Mouse (Mus musculus) inflammation-experienced regulatory T-cells, adult 6 months (primary cell): ENCODE results near the gene Tgfb3. TPM values are rescaled to one million over a fixed set of nuclear protein-coding genes. Genes with fewer than 3 reads are reported as not detected.

ENCODE experiments used
- ATAC-seq: one replicate; pipeline ENCODE4 v1.8.0; 2017
- polyA plus RNA-seq, 3 experiments: library from polyadenylated mRNA; unstranded; fragments of 100-300 nt; shearing (Covaris generic); gene quantifications; one replicate each; pipeline ENCODE4 v1.2.1; 2017

Gene Tgfb3
- polyA plus RNA-seq, 3 experiments from 2014 or later, result 0.38 to 3.5 (median 0.62) TPM

DNA sequence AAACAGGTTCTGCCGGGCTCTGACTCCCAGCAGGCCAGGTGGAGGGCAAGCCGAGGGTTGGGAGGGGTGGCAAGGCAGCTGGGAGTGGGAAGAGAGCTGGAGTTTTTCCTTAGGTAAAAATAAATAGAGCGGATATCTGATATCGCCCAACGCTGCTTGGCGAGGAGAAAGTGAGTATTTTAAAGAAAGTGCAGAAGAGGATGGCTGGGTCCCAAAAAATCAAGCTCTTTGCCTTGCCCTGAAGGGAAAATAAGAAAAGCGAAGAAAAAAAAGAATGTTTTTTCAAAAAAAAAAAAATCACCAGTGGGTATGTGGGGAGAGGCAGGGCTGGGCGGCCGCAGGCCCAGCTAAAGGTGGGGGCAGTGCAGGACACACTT lies 677 bp downstream of the Tgfb3 start:
- no peak for ATAC-seq

DNA sequence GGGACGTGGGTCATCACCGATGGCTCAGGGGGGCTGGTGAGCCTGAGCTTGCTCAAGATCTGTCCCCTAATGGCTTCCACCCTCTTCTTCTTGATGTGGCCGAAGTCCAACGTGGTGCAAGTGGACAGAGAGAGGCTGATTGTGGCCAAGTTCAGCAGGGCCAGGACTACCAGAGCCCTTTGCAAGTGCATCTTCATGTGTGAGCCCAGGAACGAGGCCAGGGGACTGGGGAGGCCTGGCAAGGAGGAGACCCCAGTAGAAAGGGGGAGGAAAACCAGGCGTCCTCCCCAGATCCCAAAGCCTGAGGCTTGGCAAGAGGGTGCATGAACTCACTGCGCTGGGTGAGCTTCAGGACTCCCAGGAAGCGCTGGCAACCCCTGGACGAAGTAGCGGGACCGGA lies 1.1 kb downstream of the Tgfb3 start:
- no peak for ATAC-seq

DNA sequence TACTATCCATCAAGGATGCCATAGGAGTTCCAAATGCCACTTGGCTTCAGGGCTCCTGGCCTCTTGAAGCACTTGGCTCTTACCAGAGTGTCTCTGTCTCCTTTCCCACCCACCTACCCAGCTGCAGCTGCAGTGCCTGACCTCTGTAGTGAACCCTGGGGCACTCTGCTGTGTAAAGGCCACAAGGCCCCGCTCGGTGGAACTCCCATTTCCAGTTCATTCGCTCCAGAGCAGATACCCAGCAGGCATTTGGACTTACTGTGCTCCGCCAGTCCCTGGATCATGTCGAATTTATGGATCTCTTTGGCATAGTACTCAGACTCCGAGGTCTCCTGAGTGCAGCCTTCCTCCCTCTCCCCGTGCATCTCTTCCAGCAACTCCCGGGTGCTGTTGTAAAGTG lies 1.5 kb downstream of the Tgfb3 start:
- no peak for ATAC-seq

DNA sequence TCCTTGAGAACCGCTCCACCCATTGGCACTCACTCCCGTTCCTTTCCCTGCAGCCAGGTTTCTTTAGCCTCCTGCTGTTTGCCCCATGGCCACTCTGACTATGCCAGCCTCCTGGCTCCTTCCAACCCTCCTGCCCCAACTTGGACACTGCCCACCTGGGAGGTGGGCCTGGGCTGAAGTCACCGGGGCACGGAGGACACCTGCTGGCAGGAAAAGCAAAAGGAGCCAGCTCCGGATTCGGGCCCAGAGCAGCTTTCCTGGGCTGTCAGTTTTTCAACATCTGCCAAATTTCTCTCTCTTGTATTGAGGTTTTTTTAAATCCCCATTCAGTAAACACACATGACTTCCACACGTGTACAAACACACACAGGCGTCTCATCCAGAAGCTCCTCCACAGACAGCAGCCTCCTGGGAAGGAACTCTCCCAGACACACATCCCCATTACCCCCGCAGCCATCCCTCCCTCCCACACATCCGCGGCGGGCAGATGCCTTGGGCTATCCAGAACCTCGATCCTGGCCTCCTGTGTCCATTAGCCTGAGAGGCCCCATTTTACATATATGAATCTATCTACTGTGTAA lies 2.4 kb downstream of the Tgfb3 start:
- ATAC-seq, result no peak

DNA sequence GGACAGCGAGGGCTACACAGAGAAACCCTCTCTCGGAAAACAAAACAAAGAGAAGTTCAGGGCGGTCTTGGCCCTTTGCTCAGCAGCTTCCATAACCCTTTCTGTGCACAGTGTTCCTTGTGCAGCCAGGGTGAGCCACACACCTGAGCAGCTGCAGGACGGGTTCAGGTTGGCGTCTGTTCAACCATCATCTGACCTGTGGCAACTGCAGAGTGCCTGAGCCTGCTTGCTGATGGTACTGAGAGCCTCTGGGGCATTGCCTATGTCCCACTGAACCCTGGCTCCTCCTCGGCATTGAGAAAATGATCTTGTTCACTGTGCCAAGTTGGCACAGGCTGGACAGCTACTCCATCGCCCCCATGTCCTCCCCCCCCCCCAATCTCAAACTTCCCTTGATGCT lies 3.5 kb downstream of the Tgfb3 start:
- no peak for ATAC-seq

DNA sequence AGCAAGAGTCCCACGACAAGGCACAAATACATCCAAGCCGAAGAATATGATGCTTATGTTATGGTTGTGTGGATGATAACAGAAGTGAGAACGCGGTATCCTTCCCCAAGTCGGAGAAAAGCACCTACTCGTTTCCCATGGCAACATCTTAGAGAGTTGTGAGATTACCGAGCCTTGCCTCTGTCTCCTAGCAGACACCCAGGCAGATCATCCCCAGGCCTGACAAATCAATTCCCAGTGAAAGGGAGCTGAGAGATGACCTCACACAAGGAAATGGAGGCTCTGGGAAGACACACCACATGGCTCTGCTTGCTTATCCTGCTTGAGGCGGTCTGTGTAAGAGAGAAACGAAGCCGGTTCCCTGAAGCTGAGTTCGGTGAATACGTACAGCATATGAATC lies 4.2 kb downstream of the Tgfb3 start:
- ATAC-seq, result no peak

DNA sequence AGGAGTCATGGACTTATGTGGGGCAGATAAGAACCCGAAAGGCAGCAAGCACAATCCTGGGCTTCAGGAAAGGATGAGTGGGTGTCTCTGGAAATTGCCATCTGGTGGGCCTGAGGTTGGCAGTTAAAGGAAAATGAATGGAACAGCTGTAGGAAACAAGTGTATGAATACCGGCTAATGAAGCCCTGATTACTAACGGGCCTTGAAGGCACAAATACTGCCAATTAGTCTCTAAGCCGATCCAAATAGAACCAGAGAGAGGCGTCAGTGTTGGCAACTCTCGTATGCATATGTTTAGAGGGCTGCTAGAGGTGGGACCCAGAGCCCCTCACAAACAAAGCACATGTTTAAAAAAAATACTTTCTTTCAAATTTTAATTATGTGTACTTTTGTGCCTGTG lies 7.4 kb downstream of the Tgfb3 start:
- no peak for ATAC-seq

DNA sequence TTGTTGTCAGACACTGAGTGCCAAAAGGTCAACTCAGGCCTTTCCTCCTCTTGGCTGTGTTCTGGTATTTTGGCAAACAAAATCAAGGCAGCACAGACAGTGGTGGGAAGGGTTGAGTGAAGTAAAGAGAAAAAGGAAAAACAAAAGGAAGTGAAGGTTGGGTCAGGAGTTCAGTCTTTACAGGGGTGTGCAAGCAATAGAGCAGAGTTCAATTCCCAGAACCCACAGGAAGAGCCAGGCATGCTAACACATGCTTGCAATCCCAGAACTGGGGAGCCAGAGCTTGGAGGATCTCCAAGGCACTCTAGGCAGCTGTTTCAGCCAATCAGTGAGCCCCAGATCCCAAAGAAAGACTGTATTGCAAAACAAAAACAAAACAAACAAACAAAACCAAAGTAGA lies 14.0 kb downstream of the Tgfb3 start:
- no peak for ATAC-seq

DNA sequence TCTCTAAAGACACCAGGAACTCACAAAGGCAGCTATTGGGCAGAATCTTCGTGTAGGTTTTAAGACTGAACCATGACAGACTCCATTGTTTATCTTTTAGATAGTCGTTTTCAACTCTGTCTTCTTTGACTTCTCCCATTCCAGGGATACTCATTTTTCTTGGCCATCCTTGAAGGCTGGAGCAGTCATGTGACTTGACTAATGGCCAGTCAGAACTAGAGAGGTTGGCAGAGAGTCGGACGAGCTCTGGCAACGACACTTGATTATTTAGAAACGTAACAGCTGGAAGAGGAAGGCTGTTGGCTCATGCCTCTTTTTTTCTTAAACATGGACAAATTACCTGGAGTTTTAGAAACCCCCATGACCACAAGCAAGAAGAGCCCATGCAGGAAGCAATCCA lies 19.5 kb downstream of the Tgfb3 start:
- no peak for ATAC-seq

DNA sequence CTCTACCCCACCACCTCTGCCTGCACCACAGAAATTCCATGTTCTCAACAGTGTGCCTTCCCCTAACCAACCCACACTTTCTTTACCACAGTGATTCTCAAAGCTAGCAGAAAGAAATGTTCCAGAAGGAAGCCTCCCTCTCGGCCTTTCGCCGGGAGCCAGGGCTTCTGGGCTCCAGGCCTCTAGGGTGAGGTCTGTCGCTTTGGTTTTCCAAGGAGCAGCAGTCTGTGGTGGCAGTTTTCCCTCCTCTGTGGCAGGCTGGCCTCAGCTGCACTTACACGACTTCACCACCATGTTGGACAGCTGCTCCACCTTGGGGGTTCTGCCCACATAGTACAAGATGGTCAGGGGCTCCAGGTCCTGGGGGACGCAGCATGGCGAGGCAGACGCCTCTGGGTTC lies 21.3 kb downstream of the Tgfb3 start:
- ATAC-seq, result no peak

DNA sequence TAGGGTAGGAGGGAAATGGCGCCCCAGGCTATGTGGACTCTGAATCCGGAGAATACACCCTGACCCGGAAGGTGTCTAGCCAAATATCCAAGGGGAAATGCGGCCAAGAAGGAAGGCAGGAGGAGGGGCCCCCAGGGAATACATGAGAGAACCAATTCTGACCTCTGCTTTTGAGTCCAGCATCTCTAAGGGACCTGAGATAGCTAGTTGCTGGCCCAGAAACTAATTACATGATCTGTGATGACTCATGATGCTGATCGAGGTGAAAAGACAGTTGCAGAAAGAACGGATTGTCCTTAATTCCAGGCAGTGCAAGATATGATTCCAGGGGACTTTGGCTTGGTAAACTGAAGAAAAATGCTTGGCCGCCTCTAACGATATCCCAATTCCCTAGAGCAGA lies 21.9 kb downstream of the Tgfb3 start:
- no peak for ATAC-seq

DNA sequence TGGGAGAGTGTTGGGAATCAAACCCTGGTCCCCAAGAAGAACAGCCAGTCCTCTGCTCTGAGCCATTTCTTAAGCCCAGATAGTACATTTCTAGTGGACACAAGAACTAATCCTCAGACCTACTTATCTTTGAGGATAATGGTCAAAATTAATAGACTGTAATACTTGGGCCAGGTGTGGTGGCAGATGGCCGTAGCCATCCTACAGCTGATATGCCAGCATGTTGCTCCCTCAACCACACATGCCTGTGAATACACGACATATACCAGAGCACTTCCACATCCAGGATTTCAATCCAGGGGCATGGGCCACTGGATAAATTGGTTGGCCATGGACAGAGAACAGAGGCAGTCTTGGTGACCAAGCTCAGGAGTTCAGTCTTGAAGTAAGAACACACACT lies 23.5 kb downstream of the Tgfb3 start:
- no peak for ATAC-seq

DNA sequence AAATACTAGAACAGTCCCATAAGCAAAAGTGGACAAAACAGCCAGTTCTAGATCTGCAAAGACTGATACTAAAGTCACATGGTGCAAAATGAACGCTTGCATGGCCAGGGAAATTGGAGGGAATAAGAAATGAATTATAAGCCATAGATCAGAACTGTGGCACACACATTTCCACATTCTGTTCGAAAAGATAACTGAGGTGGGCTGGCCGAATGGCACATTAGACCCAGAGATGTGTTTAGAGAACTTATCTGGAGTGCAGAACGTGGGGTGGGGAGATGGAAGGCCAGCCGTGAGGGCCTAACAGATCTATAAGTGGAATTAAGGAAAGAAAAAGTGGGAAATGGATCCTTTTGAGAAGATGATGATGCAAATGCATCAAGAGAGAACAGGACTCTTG lies 27.4 kb downstream of the Tgfb3 start:
- no peak for ATAC-seq

DNA sequence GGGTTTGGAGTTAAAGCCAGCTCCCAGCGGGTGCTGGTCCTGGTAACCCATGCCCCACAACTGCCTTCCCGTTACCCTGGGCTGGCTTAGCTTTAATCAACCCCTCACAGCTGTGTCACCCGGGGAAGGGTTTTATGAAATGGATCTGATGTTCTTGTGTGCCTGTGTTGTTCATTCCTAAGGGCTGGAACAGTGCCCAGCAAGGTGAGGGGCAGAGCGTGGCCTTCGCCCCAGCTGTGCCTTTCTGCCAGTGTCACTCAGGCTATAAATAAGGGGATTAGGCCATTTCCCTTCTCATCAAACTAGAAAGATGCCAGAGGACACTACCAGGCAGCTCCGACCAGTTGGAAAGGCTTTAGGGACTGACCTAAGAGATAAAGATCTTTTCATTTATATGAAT lies 29.0 kb downstream of the Tgfb3 start:
- ATAC-seq, result no peak

DNA sequence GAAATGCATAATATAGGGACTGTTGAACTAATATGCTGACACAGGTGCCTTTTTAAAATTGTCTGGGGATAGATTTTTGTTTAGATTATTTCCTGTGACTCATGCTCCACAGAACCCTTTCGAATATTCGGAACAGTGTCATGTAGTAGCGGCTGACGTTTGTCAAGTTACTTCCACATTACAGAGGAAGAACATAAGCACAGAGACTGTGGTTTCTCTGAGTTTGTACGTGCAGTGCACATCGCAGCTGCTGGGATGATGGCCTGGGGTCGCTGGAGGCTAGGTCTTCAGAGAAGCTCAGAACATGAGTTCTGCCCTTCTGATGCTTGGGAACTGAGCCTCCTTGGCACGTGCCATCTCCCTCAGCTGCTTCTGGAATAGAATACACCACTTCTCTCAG lies 31.5 kb downstream of the Tgfb3 start:
- peak; percentile 44 for ATAC-seq

DNA sequence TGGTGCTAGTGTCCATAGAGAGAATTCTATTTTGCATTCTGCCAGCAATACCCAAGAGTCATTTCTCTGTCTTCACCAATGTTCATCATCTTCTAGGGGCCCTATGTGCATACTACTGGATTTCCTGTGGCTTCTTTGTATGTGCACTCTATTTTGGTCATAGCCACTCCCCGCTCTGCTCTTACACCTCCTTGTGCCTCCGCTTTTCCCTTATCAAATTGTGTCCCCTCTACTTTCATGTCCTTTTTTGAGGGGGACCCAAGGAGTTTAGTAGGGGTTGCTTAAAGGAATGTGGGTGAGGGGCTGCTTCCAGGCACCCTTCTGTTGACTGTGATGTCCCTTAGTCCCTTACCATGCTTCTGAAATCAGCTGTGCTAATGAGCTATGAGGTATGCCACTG lies 32.1 kb downstream of the Tgfb3 start:
- ATAC-seq, result no peak

DNA sequence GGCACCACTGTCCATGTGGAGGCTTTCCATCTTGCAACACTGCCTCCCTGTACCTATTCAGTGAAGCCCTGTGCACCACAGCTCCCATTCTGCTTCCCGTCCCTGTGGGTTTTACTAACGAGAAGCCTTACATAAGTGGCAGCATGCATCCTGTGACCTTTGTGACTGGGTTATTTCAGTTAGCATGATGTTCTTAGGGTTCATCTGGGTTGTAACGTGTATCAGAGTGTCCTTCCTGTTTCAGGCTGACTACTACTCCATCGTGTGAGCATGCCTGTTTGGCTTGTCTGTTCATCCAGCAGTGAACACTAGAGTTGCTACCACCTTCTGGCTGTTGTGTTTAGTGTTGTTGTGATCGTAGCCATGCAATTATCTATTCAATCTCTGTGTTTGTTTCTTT lies 32.7 kb downstream of the Tgfb3 start:
- peak; percentile 78 for ATAC-seq

DNA sequence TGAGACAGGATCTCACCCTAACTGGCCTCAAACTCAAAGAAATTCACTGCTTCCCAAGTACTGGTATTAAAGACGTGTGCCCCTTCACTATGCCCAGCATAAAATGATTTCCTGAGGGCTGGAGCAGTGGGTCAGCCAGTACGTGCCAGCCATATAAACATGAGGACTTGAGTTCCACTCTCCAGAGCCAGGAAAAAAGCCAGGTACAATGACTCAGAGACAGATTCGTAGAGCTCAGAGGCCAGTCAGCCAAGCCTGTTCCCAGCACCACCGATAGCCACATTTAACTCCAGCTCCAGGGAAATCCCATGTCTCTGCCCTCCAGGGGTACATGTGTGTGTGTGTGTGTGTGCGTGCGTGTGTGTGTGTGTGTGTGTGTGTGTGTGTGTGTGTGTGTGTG lies 39.1 kb downstream of the Tgfb3 start:
- ATAC-seq, result no peak

DNA sequence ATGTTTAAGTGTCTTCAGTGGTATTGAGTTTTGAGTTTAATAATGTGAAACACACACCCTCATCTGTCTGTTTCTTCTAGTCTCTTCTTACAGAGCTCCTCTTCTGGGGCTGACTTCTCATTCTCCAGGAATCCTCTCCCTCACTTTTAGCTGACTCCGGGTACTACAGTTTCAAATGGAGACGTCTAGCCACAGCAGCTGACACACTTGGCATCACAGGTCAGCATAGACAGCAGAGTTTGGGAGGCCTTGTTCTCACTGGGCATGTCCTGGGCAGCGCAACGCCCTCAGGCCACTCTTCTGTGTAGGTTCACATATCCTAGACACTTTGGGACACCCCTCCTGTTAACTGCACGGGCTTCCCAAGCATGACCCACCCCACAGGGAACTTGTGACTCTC lies 39.8 kb downstream of the Tgfb3 start:
- ATAC-seq, result no peak

DNA sequence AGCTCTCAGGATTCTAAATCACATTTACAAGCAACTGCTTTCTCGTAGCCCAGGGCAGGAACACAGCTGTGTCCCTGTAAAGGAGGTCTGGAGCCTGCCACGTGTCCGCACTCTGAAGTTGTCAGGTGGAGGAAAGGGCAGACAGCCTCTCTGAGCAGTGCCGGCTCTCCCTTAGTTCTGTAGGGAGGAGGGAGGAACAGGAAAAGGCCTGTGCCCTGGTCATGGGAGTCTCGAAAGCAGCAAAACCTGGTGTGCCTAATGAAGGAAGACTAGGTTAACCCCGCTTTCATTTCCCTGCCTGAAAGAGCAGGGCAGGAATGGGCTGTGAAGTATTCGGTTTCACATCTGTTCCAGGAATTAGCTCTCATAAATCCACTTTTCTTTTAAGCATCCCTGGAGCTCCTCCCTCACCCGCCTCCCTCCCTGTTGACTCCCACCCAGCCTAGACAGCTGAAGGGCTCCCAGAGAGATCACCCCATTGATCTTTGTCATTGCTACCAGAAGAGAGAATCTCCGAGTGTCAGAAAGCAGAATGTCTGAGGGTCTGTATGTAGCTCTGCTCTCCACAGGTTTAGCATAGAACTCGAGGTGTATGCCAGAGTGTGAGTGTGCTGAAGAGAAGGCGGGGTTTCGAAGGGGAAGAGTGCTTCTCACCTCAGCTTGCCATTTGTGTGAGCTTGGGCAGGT lies 41.5 kb downstream of the Tgfb3 start:
- no peak for ATAC-seq

DNA sequence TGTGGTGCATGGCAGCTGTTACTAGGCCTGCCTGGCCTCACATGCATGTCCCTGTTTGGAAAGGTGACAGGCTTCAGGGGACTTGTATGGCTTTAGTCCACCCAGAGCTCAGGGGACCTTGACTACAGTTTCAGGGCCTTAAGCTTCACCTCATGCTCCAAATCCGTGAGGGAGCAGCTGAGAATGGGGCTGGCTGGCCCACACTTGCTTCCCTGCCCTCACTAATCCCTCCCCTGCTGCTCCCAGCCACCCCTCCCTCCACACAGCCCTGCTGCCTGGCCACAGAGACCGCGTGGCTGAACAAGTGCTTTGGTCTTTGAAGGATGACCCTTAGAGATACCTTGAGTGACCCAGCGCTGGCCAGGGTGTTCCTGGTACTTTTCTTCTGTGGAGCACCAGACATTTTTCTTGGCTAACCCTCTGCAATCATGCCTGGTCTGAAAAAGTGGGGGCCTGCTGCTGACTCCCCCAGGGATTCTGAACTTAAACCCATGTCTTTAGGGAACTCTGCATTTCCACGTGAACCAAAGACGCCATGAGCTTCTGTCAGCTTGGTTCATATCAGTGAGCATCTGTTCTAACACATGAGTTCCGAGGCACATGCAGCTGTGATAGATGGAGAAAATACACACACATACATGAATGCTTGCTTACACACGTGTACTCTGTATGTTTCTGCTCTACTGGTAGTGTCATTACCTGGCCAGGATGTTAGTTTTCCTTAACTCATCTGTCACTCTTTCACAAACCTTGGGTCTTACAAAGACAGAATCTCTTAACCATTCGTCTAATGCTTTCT lies 42.3 kb downstream of the Tgfb3 start:
- ATAC-seq, result no peak

DNA sequence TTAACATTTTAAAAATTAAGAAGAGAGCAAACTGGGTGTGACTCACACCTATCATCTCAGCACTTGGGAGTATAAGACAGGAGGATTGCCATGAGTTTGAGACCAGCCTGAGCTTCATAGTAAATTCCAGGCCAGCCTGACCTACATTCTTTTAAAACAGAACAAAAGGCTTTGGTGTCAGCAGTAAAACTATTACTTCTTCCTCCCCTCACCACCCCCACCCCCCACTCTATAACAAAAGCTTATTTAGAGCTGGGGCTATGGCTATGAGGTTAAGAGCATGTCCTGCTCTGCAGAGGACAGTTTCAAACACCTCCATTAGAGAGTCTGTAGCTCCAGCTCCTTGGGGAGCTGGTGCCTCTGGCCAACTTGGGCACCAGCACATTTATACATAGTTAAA lies 43.3 kb downstream of the Tgfb3 start:
- ATAC-seq, result no peak

DNA sequence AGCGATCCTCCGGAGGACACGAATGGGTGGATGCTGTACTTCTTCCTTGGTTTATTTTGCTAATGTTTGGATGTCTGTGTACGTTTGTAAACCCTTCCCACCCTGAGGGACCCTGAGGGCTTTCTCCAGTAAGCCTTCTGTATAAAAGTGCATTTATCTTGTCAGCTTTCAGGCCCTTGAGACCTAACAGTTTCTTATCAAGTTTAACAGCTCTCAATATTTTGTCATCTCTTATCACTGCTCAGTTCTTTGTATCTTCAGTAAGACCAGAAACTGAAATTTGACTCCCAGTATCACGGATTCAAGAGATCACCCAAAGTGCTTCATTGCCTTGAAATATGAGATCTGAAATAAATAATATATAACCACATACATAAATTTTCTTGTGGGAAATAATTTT lies 47.9 kb downstream of the Tgfb3 start:
- ATAC-seq, result no peak

DNA sequence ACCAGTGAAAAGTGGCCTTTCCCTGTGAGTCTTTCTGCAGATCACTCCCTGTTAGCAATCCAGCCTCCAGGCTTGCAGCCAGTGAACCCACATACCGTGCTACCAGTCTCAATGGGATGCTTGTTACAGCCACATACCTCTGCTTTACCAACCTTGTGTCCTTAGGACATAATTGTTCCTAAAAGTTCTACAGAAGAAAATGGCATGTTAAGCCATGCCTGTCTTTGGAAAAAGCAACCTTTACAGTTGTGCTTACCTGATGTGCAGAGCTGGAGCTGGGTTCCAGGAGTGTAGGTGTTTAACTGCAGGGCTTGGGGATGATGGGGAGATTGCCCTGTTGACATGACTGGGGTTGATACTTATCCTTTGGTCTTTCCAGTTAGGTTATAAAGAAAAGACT lies 51.1 kb downstream of the Tgfb3 start:
- ATAC-seq, result no peak
